Mouse (Mus musculus) B cell, adult 2 months (primary cell): ENCODE results near the gene Lmntd1.

Source experiments
- DNase-seq, 2 experiments: peaks; one replicate each; pipeline ENCODE4 v3.0.0; 2022

Gene Lmntd1

GRCm38 (mm10) chr6:145604126-145604525 lies 10.0 kb downstream of the Lmntd1 start:
- DNase-seq = no peak

DNA sequence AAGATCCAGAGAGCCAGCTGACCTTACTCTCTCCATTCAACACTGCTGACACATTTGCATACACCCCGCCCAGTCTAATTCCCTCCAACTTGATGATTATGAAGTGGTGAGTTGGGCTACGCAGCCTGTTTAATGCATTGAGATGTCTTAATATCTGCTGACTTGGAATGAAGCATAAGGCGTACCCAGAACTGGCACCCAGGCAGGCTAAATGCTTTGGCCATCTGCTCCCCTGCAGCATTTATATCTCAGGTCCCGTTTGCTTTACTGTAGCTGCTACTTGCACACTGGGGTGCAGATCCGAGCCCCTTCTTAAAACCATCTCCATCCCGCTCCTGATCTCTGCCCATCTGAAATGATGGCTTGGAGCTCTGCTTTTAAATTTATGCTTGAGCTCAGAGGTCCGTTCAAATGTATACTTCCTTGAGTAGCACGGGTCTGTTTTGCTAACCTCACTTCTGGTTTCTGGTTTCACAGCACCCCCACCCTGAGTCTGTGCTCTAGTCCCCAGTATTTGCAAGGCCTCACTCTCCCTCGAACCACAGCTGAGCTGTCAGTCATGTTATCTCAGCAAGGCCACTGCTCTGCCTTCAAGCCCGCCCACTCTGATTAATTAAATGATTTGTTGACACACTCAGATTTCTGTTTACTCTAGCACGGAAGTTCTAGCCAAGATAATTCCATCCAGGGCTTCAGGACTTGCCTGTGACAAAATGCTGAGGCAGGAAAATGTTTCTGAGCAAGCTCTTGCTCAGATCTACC lies 15.1 kb downstream of the Lmntd1 start:
- DNase-seq = peak; percentile 38 to 47

DNA sequence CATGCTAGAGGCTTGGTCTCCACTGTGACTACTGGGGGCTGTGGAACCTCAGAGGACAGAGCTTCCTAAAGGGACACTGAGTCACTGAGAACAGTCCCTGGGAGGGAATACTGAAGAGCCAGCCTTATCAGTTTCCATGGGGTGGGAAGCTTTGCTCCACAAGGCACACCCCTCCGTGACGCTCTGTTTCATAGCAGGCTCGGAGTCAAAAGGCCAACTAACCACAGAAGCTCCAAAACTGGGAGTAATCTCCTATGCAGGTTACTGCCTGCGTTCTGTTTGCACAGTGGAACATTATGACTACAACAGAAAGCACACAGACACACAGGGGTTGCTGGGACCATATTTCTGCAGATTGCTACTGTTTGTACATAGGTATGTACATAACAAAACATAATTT lies 18.2 kb downstream of the Lmntd1 start:
- no peak for DNase-seq

GRCm38 (mm10) chr6:145593991-145594390 lies 20.1 kb downstream of the Lmntd1 start:
- no peak for DNase-seq

- DNase-seq = no peak
Measured at GRCm38 (mm10) chr6:145592531-145592998, 21.6 kb downstream of the Lmntd1 start.

DNA sequence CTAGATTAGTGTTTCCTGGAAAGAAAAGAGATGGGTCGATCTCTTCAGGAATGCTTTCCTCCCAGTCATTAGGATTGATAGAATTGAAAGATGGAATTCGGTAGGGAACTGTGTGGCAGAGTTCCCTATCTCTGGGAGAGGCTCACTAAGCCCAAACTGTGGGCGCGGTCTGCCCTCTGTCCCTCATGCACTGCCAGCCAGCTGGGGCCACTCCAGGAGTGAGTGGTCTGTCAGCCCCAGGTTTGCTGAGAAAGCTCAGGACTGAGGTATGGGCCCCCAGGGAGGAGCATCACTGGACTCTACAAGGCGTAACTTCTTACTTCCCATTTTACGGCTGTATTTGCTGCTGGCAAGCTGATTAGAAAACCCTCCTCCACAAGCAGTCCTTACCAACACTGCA lies 22.1 kb downstream of the Lmntd1 start:
- DNase-seq = no peak

DNA sequence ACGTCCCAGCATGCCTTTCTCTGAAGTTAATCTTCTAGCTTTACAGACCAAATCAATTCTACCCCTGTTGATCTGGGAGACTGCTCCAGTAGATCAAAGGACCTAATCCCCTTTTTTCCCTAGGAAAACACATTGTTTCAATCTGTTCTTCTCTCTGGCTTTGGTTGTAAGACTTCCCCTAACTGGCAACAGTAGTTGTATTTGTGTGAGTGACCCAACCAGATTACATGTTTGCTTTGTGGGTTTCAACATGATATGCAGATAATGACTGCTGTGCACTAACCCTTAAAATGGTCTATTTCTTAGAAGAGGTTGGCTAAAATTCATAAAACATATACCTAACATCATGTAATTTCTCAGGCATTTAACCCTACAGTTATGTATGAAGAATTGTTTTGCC lies 22.5 kb downstream of the Lmntd1 start:
- DNase-seq = no peak

- DNase-seq = no peak
Measured at GRCm38 (mm10) chr6:145590501-145591293, 23.4 kb downstream of the Lmntd1 start.

DNA sequence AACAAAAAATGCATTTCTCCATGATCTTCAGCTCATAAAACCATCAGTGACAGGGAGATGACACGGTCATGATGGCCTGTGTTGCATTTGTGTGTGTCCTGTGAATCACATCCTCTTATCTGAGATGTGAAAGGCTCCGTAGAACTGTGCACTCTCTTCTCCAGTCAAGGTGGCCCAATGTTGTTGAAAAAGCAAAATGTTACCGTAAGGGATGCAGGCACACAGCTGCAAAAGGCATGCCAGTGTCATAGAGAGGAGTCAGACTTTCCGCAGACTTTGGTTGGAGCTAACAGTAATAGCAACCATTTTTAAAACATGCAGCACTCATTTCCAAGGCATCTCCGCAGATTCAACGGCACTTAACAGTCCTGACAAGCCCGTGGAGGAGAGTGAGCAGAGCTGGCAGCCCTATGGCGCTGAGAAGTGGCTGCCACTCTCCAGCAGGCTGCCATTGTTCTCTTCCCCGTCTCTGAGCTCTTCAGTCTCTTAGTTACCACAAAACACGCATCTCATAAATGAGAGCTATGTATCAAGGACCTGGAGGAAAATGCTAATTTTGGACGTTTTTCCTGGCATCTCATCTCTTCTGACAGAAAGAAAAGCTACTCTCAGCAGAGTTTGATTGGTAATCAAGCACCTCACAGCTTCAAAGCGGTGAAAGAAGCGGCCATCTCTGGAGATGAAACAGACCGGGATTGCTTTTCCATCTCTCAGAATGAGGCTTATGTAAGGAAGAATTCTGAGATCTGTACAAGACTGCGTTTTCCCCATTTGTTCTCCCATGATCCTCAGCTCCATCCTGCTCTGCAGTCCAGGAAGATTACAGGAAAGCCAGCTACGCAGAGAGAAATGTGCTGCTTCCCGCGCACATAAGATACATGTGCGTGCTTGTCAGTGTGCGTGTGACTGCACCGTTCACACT lies 28.8 kb downstream of the Lmntd1 start:
- DNase-seq = no peak

DNA sequence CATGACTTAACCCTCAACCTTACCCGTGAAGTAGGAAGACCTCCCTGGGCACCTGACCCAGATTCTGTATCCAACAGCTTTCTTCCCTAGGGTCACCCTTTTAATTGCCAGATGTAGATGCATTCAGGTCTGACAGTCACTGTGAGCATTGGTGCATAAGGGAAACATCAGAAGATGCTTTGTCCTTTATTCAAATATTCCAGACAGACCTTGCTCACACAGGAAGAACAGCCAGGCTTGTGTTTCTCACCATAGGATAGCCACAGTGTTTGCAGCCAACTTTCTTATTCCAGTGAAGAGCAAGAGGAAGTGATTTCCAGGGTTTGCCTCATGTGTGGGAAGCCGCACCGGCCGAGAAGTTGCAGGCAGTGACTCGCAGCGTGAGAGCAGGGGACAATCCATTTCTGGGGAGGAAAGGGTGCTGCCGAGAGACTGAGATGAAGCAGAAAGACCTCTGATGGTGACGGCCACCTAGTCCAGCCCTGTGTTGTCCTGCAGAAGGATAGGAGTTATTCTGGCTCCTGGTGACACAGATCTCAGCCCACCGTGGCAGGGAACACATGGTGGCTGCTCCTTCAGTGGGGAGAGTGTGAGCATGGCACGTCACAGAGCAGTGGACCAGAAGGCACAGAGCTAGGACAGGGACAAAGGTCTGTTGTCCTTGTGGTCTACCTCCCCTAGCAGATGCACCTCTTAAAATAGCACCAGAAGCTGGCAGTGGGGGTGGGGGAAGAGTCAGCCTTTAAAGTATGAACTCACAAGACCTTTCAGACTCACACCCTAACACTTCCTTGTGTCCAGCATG lies 32.6 kb downstream of the Lmntd1 start:
- DNase-seq = no peak

DNA sequence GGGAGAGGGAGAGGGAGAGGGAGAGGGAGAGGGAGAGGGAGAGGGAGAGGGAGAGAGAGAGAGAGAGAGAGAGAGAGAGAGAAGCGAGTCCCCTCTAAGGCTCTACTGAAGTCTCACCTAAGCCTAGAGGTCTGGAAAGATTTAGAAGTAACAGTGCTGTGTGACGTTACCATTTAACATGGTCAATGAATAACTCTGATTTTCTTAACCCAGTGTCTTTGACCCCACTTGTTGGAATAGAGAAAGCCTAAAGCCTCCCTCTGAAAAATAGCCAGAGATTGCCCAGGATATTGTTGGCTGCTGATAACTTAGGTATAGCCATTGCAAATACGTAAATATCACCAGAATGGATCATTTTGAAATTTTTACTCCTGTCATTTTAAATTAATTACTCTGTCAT lies 34.4 kb downstream of the Lmntd1 start:
- no peak for DNase-seq

- DNase-seq = no peak
Measured at GRCm38 (mm10) chr6:145578457-145579185, 35.5 kb downstream of the Lmntd1 start.

- no peak for DNase-seq
Measured at GRCm38 (mm10) chr6:145576762-145577161, 37.4 kb downstream of the Lmntd1 start.

DNA sequence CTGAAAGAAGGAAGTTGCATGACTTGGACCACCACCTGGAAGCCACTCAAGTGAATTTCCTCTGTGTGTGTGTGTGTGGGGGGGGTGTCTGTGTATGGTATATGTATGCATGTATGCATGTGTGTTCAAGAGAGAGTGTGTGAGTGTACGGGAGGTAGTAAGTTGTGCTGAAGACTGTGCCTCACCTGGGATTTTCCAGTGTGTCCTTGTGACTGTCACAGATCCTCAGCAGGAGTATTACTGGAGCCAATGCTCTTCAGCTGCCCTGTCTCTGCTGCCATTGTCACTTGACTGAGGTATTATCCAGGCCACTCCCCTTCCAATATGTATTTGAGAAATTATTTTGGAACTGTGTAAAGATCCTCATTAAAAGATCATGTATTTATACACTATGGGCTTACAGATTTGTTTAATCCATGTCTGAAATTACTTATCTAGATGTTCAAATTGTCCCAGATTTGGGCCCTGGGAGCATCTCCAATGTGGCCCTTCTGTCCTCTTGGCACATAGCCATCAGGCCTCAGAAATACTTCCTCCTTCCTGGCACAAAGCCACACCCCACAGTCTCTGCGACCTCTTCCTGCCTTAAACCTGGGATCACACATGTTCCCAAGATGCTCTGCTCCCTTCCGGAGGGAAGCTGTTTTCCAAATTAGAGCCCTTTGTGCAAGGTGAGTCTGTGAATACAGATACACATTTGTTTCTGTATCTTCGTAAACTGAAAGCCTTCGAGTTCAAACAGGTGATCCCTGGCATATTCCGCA lies 40.7 kb downstream of the Lmntd1 start:
- no peak for DNase-seq

DNA sequence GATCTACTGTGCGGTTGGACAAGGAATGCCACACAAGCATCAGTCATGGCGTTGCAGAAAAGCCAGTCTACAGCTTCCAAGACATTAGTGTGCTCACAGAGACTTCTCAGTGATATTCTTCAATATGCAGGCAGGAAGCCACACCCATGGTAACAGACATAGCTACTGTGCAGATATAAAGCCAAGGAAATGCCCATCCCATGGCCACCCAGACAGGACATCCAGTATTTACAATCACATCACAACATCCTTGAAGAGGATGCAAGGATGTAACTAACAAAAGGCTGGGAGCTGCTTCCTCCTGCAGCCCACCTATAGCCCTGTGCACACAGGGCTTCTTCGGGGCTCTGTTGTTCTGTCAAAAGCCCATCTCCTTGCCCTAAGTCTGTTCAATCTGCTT lies 45.4 kb downstream of the Lmntd1 start:
- DNase-seq = no peak

DNA sequence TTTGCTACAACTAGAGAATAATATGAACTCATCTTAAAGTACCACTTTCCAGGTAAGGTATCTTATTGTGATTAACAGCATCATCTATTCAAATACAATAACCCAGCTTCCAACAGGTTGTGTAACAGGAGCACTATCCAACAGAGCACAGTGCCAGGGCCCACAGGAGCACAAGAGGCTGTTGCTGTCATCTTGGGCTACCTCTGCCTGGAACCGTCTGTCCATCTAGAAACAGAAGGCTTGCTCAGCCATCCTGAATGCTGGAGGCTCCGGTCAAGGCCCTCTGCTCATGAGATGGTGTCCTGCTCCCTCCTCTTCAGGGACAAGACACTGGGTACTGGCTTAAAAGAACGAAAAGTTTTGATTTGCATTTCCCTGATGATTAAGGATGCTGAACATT lies 46.3 kb downstream of the Lmntd1 start:
- no peak for DNase-seq

- no peak for DNase-seq
Measured at GRCm38 (mm10) chr6:145567296-145567695, 46.8 kb downstream of the Lmntd1 start.

- no peak for DNase-seq
Measured at GRCm38 (mm10) chr6:145565663-145566062, 48.5 kb downstream of the Lmntd1 start.

DNA sequence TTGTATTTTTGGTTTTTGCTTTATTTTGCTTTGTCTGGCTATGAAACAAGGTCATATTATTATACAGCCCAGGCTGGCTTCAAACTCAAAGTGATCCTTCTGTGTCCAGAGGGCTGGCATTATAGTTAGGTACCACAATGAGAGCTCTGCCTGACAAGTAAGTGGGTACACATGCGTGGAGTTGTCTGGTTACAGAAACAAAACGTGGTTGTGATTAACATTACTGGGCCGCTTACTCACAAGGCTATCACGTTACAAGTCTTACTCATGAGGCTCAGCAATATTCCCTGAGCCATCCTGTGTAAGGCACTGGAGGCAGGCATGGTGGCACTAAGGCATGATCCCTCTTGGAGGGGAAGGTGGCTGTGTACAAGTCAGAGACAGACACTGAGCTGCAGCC lies 49.4 kb downstream of the Lmntd1 start:
- DNase-seq = no peak
